Mouse (Mus musculus): ENCODE results near the gene Olfr506. TPM values are rescaled to one million over a fixed set of nuclear protein-coding genes. Genes with fewer than 3 reads are reported as not detected.
"Not testable (repeated sequence)": the region's sequence is repeated elsewhere in the genome, so short reads cannot be mapped to it uniquely, and the experiment has no call there.

Olfr506 gene
- polyA plus RNA-seq (2012; rRNA removed) = not detected in 2 replicates

DNA sequence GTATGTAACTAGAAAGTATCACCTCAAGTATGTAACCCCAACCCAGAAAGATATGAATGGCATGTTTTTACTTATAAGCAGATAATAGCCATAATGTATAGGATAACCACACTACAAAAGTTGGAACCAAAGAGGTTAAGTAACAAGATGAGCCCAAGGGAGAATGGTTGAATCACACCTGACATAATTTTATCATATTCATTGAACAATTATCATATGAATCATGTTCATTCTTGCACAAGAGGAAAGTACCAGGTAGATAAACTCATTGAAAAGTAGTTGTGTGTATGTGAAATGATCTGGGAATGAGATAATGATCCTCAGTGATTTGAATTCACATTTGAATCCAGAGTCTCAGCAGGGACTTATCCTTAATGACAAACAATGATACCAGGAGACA lies at the start of gene Olfr506:
Olfr506 (plus strand) TSS at position 301 of the 400 bp plus-strand sequence.
- no peak for DNase-seq (ENCODE audit: low read depth in 1 of 2, low spot score in 2 of 2)
- no peak for TF ChIP-seq CTCF (IDR thresholded peaks at IDR 0.05; ENCODE audit: extremely low read depth, insufficient read depth, insufficient read length, insufficient replicate concordance)
- no peak for TF ChIP-seq POLR2A (IDR thresholded peaks at IDR 0.05; ENCODE audit: low read depth, low read length)

GRCm38 (mm10) chr7:108565693-108566092 lies 44.9 kb upstream of the Olfr506 start, which contains the start of gene Olfr504:
TSS of gene Olfr504 (minus strand) at chr7:108565793.
- H3K36me3 ChIP-seq (ENCODE audit: control insufficient read depth, insufficient read depth, low read length) = no peaks in the 10 kb centered on the region
- WGBS = 82% methylated on average over 1 of the region's 1 CpGs
- DNase-seq (ENCODE audit: low read depth in 1 of 2, low spot score in 2 of 2) = no peak
- no peaks in the 10 kb centered on the region for H3K27me3 ChIP-seq (ENCODE audit: control insufficient read depth, insufficient read depth, low read length)
- no peaks in the 10 kb centered on the region for H3K4me1 ChIP-seq (ENCODE audit: control insufficient read depth, insufficient read depth, insufficient read length)
- TF ChIP-seq CTCF (IDR thresholded peaks at IDR 0.05; ENCODE audit: extremely low read depth, insufficient read depth, insufficient read length, insufficient replicate concordance) = no peak
- TF ChIP-seq POLR2A (IDR thresholded peaks at IDR 0.05; ENCODE audit: low read depth, low read length) = no peak
- H3K4me3 ChIP-seq (ENCODE audit: extremely low read depth, insufficient read depth, insufficient read length) = no peak within 1 kb of the TSS
- H3K27ac ChIP-seq (ENCODE audit: insufficient read depth, low read length) = no peak within 1 kb of the TSS

More for the DNA sequence above, at the start of gene Olfr506:
- Histone ChIP-seq H3K27ac (ENCODE audit: insufficient read depth, low read length) (no peak within 1 kb of the TSS), H3K4me1 (ENCODE audit: control insufficient read depth, insufficient read depth, insufficient read length) (no peaks in the 10 kb centered on the region), H3K4me3 (ENCODE audit: extremely low read depth, insufficient read depth, insufficient read length) (no peak within 1 kb of the TSS), H3K27me3 (ENCODE audit: control insufficient read depth, insufficient read depth, low read length) (no peaks in the 10 kb centered on the region), H3K36me3 (ENCODE audit: control insufficient read depth, insufficient read depth, low read length) (no peaks in the 10 kb centered on the region)

DNA sequence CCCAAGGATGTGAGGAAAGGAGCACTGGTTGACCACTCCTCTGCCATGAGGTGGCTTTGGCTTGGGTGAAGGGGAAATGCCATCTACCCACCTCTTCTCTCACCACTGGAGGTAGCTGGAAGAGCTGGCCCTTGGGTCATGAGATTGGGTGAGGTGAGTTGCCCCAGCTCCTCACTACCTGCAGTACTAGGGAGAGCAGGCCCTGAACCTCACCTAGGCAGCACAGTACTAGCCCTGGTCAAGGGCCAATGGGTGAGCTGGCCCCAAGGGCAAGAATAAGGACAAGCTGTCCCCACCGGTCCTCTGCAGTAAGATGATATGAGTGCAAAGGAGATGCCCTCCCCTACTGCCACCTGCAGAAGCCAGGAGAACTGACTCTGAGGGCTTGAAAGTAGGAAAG lies 20.8 kb upstream of the Olfr506 start:
- no peak overlapping the region for H3K27ac ChIP-seq (ENCODE audit: insufficient read depth, low read length)
- no peak for DNase-seq (ENCODE audit: low read depth in 1 of 2, low spot score in 2 of 2)
- H3K4me3 ChIP-seq (ENCODE audit: extremely low read depth, insufficient read depth, insufficient read length) = no peak overlapping the region
- H3K27me3 ChIP-seq (ENCODE audit: control insufficient read depth, insufficient read depth, low read length) = no peaks in the 10 kb centered on the region
- 84% methylated on average over 1 of the region's 1 CpGs for WGBS
- TF ChIP-seq CTCF (IDR thresholded peaks at IDR 0.05; ENCODE audit: extremely low read depth, insufficient read depth, insufficient read length, insufficient replicate concordance) = no peak
- no peak for TF ChIP-seq POLR2A (IDR thresholded peaks at IDR 0.05; ENCODE audit: low read depth, low read length)
- no peaks in the 10 kb centered on the region for H3K4me1 ChIP-seq (ENCODE audit: control insufficient read depth, insufficient read depth, insufficient read length)
- no peaks in the 10 kb centered on the region for H3K36me3 ChIP-seq (ENCODE audit: control insufficient read depth, insufficient read depth, low read length)

DNA sequence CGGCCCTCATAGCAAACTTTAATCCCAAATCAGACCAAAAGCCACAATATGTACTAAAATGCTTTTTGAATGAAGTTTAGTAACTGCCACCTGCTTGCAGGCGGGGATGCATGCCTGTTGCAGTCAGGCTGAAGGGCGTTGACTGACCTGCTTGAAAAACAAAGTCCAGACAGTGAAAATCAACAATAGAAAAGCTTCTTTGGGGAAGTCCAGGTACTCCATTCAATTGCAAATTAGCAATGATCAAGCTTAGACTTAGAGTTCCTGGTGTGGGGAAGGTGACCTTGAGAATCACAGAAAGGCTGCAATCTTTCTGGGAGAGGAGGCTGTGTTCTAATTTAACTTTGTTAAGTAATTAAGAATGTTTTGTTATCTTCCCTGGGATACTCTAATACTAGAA lies 8.7 kb upstream of the Olfr506 start:
- H3K27me3 ChIP-seq (ENCODE audit: control insufficient read depth, insufficient read depth, low read length); H3K36me3 ChIP-seq (ENCODE audit: control insufficient read depth, insufficient read depth, low read length); H3K4me3 ChIP-seq (ENCODE audit: extremely low read depth, insufficient read depth, insufficient read length); DNase-seq (ENCODE audit: low read depth in 1 of 2, low spot score in 2 of 2); H3K4me1 ChIP-seq (ENCODE audit: control insufficient read depth, insufficient read depth, insufficient read length); H3K27ac ChIP-seq (ENCODE audit: insufficient read depth, low read length): not testable (repeated sequence)
- 76% methylated on average over 3 of the region's 3 CpGs for WGBS

- H3K4me1 ChIP-seq (ENCODE audit: control insufficient read depth, insufficient read depth, insufficient read length) = no peaks in the 10 kb centered on the region
- no peak overlapping the region for H3K4me3 ChIP-seq (ENCODE audit: extremely low read depth, insufficient read depth, insufficient read length)
- no peak for DNase-seq (ENCODE audit: low read depth in 1 of 2, low spot score in 2 of 2)
- H3K27me3 ChIP-seq (ENCODE audit: control insufficient read depth, insufficient read depth, low read length) = no peaks in the 10 kb centered on the region
- H3K27ac ChIP-seq (ENCODE audit: insufficient read depth, low read length) = no peak overlapping the region
- 83% methylated on average over 2 of the region's 2 CpGs for WGBS
- H3K36me3 ChIP-seq (ENCODE audit: control insufficient read depth, insufficient read depth, low read length) = no peaks in the 10 kb centered on the region
- no peak for TF ChIP-seq POLR2A (IDR thresholded peaks at IDR 0.05; ENCODE audit: low read depth, low read length)
- TF ChIP-seq CTCF (IDR thresholded peaks at IDR 0.05; ENCODE audit: extremely low read depth, insufficient read depth, insufficient read length, insufficient replicate concordance) = no peak
Observed at GRCm38 (mm10) chr7:108614110-108614509, 3.5 kb downstream of the Olfr506 start.

DNA sequence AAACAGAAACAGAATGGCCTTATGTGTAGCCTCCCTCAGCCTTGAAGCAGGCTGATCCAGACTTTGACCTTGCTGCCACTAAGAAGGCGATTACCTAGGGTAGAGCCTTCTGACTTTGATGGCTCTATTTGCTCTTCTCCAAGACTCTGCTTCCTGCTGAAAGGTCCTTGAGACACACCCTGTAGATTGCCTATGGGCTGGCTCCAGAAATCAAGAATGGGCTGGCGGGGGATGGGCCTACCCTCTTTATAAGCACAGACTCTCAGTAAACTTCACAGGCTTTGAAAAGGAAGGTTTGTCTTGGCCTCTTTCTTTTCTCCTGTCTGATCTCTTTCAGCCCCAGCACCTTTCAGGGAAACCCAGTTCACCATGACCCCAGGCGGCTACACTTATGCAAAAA lies 6.2 kb downstream of the Olfr506 start:
- not testable (repeated sequence) for DNase-seq (ENCODE audit: low read depth in 1 of 2, low spot score in 2 of 2); H3K4me3 ChIP-seq (ENCODE audit: extremely low read depth, insufficient read depth, insufficient read length); H3K27me3 ChIP-seq (ENCODE audit: control insufficient read depth, insufficient read depth, low read length); H3K27ac ChIP-seq (ENCODE audit: insufficient read depth, low read length); H3K36me3 ChIP-seq (ENCODE audit: control insufficient read depth, insufficient read depth, low read length); H3K4me1 ChIP-seq (ENCODE audit: control insufficient read depth, insufficient read depth, insufficient read length)
- WGBS = 76% methylated on average over 3 of the region's 3 CpGs

DNA sequence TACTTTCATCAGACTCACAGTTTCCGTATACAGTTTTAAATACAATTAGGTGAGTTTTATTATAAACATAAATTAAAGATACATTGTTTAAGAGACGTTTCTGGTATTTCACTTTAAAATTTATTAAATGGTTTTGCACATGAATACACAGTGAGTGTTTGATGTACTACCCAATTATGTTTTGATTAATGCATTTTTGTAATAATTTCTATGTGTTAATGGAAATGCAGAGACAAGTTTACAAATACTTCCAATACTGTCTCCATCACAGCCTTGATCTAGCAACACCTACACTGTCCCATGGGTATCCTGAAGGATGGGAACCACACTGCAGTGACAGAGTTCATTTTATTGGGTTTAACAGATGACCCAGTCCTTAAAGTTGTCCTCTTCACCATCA lies 10.9 kb downstream of the Olfr506 start, which contains the start of gene Olfr507:
Olfr507 (plus strand) TSS at position 301 of the 400 bp plus-strand sequence.
- TF ChIP-seq CTCF (IDR thresholded peaks at IDR 0.05; ENCODE audit: extremely low read depth, insufficient read depth, insufficient read length, insufficient replicate concordance) (no peak), POLR2A (IDR thresholded peaks at IDR 0.05; ENCODE audit: low read depth, low read length) (no peak)
- Histone ChIP-seq H3K36me3 (ENCODE audit: control insufficient read depth, insufficient read depth, low read length) (no peaks in the 10 kb centered on the region), H3K27ac (ENCODE audit: insufficient read depth, low read length) (no peak within 1 kb of the TSS), H3K4me1 (ENCODE audit: control insufficient read depth, insufficient read depth, insufficient read length) (no peaks in the 10 kb centered on the region), H3K27me3 (ENCODE audit: control insufficient read depth, insufficient read depth, low read length) (no peaks in the 10 kb centered on the region), H3K4me3 (ENCODE audit: extremely low read depth, insufficient read depth, insufficient read length) (no peak within 1 kb of the TSS)
- DNase-seq (ENCODE audit: low read depth in 1 of 2, low spot score in 2 of 2) = no peak
- 77% methylated on average over 2 of the region's 2 CpGs for whole genome bisulfite sequencing
